Mouse (Mus musculus) G1E (cell line): ENCODE results near the gene Dnttip1.

Experiments
- CTCF ChIP-seq: IDR thresholded peaks from 2 replicates; pipeline ENCODE4 v1.5.1; 2012; ENCODE audit warnings: low read depth, low read length, inconsistent platforms, mixed read lengths
- GATA1 ChIP-seq: IDR thresholded peaks from 2 replicates; pipeline ENCODE4 v1.6.1; 2012; ENCODE audit warnings: borderline replicate concordance, low read length, inconsistent platforms, mixed read lengths
- GATA2 ChIP-seq: IDR thresholded peaks from 2 replicates; pipeline ENCODE4 v1.6.1; 2012; ENCODE audit warnings: low read depth, low read length, inconsistent platforms, borderline replicate concordance
- POLR2AphosphoS5 ChIP-seq: IDR thresholded peaks from 2 replicates; pipeline ENCODE4 v1.6.1; 2012; ENCODE audit warnings: low read depth, low read length, inconsistent platforms; ENCODE audit not compliant: insufficient replicate concordance
- TAL1 ChIP-seq: conservative IDR thresholded peaks from 2 replicates; pipeline ENCODE4 v1.6.1; 2012; ENCODE audit warnings: low read depth, low read length, inconsistent platforms, mixed read lengths

DNA sequence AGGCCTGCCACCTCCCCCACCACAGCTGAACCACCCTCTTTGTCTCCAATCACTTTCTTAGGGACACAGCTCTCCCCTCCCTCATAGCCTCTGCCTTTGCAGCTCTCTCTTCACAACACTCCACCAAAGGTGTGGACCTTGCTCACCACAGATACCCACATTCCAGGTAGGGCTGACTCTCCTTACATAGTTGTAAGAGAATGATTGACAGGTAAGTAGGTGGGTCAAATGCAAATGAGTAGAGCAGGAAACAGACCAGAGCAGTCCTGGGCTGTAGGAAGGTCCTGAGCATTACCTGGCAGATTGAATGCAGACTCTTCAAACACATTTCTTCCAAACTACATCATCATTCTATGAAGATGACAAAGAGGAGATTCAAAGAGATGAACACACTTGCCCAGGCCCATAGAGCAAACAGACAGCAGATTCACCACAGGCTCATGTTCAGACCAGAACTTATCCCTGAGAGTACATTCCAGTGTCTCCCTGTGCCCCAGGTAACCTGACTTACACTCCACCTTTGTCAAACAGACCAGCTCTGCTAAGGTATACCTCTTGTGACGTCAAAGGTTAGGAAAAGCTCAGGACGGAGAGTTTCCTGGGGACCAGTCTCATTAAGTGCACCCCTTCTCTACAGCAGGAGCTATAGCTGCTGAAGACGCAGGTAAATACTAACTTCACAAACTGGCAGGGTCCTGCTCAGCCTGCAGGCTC, 8.2 kb upstream of the Dnttip1 start:
- TF ChIP-seq CTCF = no peak
- no peak for TF ChIP-seq GATA1
- no peak for TF ChIP-seq TAL1
- no peak for TF ChIP-seq POLR2AphosphoS5
- no peak for TF ChIP-seq GATA2
